Mouse (Mus musculus) T-helper 17 cell (primary cell): Measurements from ENCODE around the gene Haao.

Experiments
- in situ Hi-C, 2 experiments: fragments of 300-600 bp; cut with MboI, MseI; formaldehyde crosslinking; loops; 1 replicate in 1 of 2; 2 replicates in 1 of 2; pipeline ENCODE4 v1.15.1; 2025; ENCODE audit warnings: high pct_unique_total_duplicates in 2 of 2

Haao gene

GRCm38 (mm10) chr17:83847815-83848214, at the start of gene Haao:
Haao (minus strand) TSS chr17:83847963.
- in situ Hi-C loops, result no loop called here

DNA sequence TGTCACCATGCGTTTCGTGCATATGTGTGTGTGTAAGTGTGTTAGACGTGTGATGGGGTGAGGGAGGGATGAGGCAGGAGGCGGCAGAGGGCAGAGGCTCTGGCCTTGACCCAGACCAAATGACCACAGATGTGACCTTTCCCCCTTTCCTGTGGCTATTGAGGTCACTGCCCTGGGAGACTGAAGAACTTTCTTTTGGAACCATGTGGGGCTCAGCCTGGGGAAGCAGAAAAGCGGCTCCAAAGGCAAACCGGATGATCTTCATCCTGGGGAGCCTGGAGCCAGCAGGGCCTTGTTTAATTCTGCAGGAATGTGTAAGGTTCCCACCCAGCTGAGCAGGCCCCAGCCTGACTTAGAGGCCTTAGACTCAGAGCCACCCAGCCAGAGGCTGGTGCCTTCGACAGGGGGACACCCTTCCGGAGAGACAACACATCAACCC, 49.6 kb upstream of the Haao start:
- in situ Hi-C loops, result loop anchor here (10.0 to 25.0 kb wide), 2 partner anchors 297 to 490 kb away; no protein-coding TSS in a partner anchor

DNA sequence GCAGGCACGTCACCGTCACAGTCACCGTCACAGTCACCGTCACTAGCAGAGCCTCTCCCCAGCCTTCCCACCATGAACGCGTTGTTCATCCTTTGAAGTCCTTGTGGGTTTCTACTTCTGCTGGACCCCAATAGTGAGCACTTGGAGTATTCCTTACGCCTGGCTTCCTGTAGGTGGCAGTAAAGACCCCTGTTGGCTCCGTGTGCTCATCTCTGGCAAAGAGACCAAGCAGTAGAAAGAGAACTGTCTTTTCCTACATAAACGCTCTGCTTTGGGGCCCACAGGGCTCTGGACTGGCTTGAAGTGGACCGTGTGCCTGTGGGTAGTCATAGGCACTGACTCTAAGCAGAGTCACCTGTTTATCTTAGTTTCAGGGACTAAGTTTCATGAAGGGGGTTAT, 49.0 kb upstream of the Haao start:
- in situ Hi-C loops, result loop anchor here (10.0 to 25.0 kb wide), 2 partner anchors 298 to 491 kb away; no protein-coding TSS in a partner anchor

GRCm38 (mm10) chr17:83895321-83895770, 47.6 kb upstream of the Haao start:
- in situ Hi-C loops, result loop anchor here (10.0 to 25.0 kb wide), 2 partner anchors 299 to 492 kb away; no protein-coding TSS in a partner anchor

DNA sequence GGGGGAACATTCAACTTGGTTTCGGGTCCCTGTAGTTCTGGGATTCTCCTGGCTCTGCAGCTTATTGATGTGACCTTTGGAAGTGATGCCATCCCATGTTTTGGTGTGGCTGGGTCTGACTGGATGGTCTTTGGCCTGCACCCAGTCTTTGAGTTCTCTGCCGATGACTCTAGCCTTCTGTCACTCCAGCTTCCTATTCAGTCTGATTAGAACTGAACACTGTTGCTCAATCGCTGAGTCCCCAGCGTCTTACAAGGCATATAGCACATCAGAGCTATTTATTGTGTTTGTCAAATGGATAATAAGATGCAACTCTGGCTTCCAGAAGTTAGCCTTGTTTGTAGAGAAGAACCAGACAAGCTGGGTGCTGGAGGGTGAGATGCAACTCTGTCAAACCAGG, 45.4 kb upstream of the Haao start:
- in situ Hi-C loops, result loop anchor here (10.0 to 25.0 kb wide), 2 partner anchors 302 to 494 kb away; no protein-coding TSS in a partner anchor

DNA sequence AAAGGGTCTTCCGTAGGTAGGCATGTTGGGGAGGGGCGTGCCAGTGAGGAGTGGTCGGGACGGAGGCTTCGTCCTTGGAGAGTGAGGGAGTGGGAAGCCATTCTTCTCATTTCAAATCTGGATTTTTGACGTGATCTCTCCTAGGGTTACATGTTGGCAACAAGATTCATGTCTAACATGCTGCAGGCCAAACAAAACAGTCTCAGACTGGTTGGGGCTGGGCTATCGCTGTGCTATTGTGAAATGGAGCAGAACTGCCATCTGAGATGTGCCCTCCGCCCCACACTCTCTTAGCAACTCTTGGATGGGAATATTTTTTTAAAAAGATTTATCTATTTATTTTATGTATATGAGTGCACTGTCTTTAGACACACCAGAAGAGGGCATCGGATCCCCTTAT, 44.1 kb upstream of the Haao start:
- in situ Hi-C loops, result loop anchor here (10.0 to 25.0 kb wide), 2 partner anchors 303 to 495 kb away; no protein-coding TSS in a partner anchor

DNA sequence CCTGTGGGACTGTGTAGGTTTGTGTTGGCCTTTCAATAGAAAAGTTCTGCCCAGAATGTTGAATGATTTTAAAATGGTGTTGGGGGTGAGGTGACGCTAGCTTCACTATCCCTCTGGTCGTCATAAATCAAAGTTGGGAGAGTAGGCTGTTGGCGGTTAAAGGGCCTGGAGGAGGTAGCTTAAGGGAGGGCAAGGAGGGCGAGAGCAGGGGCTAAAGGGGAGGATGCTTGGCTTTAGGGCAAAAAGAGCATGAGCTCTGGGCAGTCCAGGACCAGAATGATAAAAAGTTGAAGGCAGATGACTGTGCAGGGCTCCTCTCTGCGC, 42.6 kb upstream of the Haao start:
- in situ Hi-C loops, result loop anchor here (10.0 to 25.0 kb wide), 2 partner anchors 304 to 497 kb away; no protein-coding TSS in a partner anchor

GRCm38 (mm10) chr17:83889691-83890372, 42.1 kb upstream of the Haao start:
- in situ Hi-C loops, result loop anchor here (10.0 to 25.0 kb wide), 2 partner anchors 305 to 497 kb away; no protein-coding TSS in a partner anchor

GRCm38 (mm10) chr17:83889329-83889690, 41.5 kb upstream of the Haao start:
- in situ Hi-C loops, result loop anchor here in 1 of 2 experiments (25.0 kb wide), 1 partner anchor 498 kb away; no protein-coding TSS in a partner anchor

GRCm38 (mm10) chr17:83887241-83887640, 39.5 kb upstream of the Haao start:
- in situ Hi-C loops, result loop anchor here in 1 of 2 experiments (25.0 kb wide), 1 partner anchor 500 kb away; no protein-coding TSS in a partner anchor

- in situ Hi-C loops, result loop anchor here in 1 of 2 experiments (25.0 kb wide), 1 partner anchor 501 kb away; no protein-coding TSS in a partner anchor
Observed at GRCm38 (mm10) chr17:83886395-83886794, 38.6 kb upstream of the Haao start.

DNA sequence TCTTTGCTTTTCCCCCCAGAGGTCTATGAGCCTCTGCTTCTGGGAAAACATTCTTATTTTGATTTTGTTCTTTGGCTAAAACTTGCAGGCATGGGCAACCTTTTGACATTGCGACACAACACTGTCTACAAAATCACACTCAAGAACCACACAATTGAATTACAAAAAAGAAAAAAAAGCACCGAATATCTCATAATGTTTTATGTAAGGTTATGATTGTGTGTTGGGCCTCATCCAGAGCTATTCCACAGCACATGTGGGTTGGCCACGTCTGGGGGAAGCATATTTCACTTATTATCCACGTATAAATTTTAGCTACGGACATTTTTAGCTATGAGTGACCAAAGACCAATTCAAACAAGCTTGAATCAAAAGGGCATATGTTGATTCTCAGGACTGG, 38.0 kb upstream of the Haao start:
- in situ Hi-C loops, result loop anchor here in 1 of 2 experiments (25.0 kb wide), 1 partner anchor 502 kb away; no protein-coding TSS in a partner anchor

DNA sequence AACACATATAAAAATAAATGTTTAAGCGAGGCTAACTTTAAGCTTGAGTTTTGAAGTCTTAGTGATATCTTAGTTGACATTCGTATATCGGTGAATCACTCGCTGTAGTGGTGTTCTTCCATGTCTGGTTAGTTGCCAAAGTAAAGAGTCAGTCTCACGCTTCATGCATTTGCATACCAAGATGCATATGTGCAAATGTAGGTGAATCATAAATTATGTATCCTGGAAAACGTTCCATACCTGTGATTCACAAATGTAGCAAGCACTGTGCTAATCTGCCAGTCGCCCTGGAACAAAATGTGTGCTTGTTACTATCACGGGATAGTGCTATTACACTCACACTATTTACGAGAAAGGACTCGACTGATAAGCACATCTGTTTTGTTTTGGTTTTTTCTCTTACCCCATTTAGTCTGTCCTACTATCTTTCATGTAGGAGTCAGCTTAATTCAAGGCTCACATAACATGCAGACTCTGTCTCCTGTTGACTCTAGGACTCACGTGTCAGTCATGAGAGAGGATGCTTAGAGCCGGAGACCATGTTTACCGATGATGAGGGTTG, 37.3 kb upstream of the Haao start:
- in situ Hi-C loops, result loop anchor here in 1 of 2 experiments (25.0 kb wide), 1 partner anchor 502 kb away; no protein-coding TSS in a partner anchor

DNA sequence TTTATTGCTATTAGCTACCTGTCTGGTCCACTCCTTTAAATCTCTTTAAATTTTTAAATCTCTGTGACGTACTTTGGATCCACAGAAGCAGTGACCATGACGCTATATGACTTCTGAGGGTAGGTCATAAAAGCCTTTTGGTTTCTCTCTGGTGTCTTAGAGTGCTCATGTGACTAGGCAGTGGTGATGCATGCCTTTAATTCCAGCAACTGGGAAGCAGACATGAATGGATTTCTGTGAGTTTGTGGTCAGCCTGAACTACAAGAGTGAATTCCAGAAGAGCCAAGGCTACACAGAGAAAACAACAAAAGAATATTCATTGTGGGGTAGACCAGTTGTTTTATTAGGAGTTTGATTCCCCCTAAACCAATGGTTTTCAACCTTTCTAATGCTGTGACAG, 35.0 kb upstream of the Haao start:
- in situ Hi-C loops, result loop anchor here in 1 of 2 experiments (25.0 kb wide), 1 partner anchor 505 kb away; no protein-coding TSS in a partner anchor

DNA sequence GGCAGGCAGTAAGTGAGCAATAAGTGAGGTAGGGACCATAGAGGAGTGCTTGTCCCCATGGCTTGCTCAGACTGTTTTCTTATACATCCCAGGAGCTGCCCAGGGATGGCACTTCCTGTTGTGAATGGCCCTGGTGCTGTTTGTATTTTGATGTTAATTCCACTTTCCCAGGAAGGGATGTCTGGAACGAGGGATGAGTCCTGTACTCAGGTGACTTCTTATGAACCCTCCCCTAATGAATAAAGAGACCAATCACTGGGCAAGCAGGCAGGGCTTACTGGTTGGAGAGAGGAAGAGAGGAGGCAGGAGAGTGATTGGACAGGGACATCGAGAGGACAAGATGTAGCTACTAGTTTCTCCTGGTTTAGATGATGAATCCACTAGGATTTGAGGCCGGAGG, 33.3 kb upstream of the Haao start:
- in situ Hi-C loops, result loop anchor here in 1 of 2 experiments (25.0 kb wide), 1 partner anchor 506 kb away; no protein-coding TSS in a partner anchor

- in situ Hi-C loops, result loop anchor here in 1 of 2 experiments (25.0 kb wide), 1 partner anchor 507 kb away; no protein-coding TSS in a partner anchor
Observed at GRCm38 (mm10) chr17:83880174-83880710, 32.5 kb upstream of the Haao start.

GRCm38 (mm10) chr17:83879631-83880030, 31.9 kb upstream of the Haao start:
- in situ Hi-C loops, result loop anchor here (10.0 to 25.0 kb wide), 2 partner anchors 505 to 508 kb away; no protein-coding TSS in a partner anchor

DNA sequence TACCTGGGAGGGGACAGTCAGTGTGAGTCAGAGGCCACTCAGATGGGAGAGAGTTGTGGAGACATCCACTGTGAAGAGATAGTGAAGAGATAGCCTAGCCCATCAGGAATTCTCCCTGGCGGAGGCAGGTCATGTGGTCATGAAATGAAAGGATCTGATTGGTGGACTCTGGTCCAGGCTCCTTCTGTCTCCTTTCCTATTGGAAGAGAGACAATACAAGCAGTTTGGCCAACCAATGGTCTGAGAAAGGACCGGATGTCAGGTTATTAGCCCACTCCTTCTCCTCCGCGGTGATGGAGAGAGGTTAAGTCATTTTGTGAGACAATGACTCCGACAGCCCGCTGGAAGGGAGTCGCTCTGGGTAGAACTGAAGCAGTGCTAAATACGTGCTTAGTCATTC, 26.8 kb upstream of the Haao start:
- in situ Hi-C loops, result loop anchor here (5.0 to 25.0 kb wide), 3 partner anchors 98 to 513 kb away; no protein-coding TSS in a partner anchor

GRCm38 (mm10) chr17:83873363-83874141, 25.8 kb upstream of the Haao start:
- in situ Hi-C loops, result loop anchor here (5.0 to 10.0 kb wide), 2 partner anchors 99 to 511 kb away; no protein-coding TSS in a partner anchor

DNA sequence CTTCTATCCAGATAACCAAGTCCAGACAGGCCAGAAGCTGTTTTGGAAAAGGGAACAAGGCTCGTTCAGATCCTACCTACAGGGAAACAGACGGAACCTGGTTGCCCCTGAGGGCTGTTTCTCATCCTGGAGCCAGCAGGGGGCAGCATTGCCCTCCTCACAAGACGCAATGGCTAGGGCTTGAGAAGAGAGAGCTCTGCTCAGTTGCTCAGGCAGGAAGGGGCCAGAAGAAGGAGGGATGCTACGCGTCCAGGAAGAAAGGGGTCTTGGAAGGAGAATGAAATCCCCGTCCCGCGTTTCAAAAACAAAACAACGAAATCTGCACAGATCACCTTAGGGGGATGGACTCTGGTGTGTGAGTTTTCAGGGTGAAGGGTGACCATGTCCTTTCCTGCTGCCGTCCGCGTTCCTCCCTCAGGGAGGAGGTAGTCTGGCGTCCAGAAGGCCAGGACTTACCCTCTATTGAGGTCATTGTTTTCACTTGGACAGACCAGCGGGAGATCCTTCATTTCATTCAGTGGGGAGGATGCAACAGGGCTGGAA, 25.1 kb upstream of the Haao start:
- in situ Hi-C loops, result loop anchor here (5.0 to 10.0 kb wide), 2 partner anchors 99 to 512 kb away; no protein-coding TSS in a partner anchor
